Mouse (Mus musculus) WW6 (cell line): ENCODE measurements around the gene Dpf2.

Experiments used
- DNase-seq: peaks from one replicate; pipeline ENCODE4 v3.0.0-alpha.2; 2013; ENCODE audit warnings: low read depth, low spot score

Gene Dpf2

DNA sequence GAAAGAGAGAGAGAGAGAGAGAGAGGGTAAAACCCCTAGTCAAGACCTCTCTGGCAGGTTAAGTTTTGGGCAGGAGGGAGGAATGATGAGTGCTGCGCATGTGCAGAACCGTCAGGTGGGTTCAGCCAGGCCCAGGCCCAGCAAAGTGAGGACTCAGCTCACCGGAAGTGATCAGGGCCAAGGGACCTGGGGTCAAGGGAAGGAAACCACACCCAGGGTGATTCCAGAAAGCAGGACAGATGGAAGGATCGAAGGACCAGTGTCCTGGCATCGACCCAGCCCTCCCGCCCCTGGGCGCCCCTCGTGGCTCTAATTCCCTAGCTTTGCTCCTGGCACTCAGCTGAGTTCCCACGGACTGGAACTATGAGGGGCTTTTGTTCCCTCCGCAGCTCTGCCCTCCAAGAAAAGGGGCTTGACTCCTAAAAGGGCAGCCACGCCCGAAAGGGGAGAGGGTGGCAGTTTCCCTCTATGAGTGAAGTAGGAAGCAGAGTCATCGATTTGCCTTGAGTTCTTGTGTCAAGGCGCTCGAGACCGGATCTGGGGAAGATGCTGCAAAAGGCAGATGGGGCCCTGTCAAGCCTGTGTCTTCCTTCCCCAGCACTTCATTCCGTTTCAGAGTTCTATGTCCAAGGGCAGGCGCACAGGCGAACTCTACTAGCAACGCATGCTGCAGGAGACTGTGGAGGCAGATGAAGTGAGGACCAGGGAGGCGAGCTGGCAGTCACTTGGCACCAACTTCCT, 24.5 kb upstream of the Dpf2 start:
- no peak for DNase-seq

DNA sequence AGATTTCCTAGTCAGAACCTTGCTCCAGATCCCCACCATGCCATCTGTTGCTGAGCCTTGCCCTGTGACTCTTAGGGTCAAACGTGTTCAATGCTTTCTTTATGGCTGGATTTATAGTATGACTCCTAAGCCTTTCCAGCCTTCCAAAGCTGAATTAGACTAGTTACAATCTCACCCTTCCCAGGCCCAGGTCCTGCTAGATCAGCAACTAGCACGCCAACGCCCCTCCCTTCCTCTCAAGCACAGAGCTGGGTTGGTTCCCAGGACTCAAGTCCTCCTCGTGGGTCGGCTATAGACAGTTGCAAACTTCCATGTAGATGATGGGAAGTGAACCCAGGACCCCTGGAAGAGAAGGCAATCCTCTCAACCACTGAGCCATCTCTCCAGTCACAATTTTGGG, 22.9 kb upstream of the Dpf2 start:
- DNase-seq: no peak

GRCm38 (mm10) chr19:5935266-5935665, 22.5 kb upstream of the Dpf2 start:
- no peak for DNase-seq

DNA sequence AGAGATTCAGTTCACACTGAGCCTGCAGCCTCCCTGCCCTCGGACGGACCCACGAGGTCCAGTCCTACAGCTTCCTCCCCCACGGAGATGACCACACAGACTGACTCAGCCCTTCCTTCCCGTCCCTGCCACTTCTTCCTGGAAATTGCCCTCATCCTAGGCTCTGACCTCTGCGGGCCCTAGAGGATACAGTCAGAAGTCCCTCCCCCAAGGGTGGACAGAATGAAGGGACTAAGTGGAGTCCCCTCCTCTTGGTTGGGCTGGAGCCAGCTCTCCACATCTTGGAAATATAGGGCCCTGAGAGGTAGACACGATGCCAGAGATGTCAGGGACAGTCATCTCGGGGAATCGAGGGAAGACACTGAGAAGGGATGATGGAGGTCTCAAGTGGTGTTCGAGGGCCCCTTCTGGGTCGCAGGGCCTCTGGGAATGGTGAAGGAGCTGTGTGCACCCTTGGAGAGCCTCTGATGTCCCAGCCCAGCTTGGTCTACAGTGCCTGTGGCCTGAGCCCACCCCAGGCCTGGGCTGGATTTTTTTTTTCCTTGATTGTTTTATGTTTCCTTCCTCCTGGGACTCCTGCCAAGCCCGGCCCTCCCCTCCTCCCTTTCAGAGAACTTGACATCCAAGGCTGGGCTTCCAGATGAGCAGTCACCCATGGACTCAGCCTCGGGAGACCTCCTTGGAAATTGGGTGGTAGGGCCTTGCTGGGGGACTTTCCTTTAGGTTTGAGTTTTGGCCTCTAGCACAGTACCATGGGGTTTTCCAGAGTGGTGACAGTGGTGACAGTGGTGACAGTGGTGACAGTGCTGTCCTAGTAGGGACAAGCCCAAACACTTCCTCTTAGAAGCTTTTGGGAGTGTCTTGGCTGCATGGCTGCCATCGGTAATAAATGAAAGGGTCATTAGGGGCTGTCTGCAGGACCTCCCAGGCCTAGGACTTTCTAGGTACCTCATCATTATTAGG, 17.1 kb upstream of the Dpf2 start:
- no peak for DNase-seq

- DNase-seq: no peak
Observed at GRCm38 (mm10) chr19:5928546-5928945, 15.7 kb upstream of the Dpf2 start.

- DNase-seq: no peak
Observed at GRCm38 (mm10) chr19:5928104-5928503, 15.3 kb upstream of the Dpf2 start.

DNA sequence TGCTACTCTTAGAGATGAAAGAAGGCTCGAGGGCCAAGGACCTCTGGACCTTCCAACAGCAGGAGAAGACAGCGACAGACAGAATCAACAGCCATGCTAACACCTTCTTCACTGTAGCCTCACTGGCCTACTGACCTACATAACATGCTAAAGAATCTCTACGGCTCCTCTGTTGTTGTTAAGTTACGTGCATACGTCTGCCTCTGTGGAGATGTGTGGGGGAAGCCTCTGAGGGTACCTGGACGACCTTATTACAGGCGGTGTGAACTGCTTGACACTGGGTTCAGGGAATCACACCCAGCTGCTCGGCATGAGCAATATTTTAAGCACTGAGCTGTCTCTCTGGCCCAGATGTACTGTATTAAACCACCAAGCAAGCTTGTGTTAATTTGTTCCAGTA, 14.7 kb upstream of the Dpf2 start:
- DNase-seq: no peak

DNA sequence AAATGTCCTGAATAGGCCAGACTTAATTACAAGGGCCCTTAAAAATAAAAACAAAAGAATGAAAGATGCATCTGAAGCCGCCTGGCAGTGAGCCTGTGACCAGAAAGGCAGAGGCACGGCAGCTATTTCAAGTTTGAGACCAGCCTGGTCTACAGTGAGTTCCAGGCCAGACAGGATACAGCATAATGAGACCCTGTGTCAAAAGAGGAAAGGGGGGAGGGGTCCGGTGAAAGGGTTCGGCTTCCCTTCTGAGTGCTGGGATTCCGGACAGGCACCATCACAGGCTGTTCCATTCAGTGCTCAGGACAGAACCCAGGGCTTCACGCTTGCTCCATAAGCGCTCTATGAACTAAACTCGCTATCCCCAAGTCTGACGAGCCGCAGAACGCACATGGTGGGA, 14.2 kb upstream of the Dpf2 start:
- DNase-seq: no peak

DNA sequence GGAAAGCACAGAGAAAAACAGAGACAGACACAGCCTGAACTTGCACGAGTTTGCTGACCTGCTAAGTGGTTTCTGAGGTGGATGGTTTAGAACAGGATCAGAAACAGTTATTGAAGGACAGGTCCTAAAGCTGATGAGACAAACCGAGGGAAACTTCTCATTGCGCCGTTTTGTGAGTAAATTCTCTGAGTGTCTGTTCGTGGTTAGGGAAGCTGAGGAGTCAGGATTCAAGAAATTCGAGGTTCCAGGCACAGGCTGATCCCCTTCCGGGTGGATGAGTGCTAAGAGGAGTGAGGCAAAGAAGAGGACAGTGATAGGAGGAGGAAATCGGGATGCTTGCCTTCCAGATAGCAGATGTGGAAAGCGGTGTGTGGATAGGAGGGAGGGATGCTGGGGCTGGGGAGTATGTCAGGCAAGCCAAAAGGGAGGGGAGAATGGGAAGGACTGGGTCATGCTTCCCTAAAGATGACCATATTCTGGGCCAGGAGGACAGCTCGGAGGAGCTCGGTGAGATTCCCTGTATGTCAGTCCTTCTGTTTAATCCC, 12.6 kb upstream of the Dpf2 start:
- DNase-seq: no peak

GRCm38 (mm10) chr19:5924713-5925093, 11.9 kb upstream of the Dpf2 start, which contains the start of gene Cdc42ep2:
Cdc42ep2 (minus strand) TSS chr19:5924816.
- peak; percentile 87 for DNase-seq

DNA sequence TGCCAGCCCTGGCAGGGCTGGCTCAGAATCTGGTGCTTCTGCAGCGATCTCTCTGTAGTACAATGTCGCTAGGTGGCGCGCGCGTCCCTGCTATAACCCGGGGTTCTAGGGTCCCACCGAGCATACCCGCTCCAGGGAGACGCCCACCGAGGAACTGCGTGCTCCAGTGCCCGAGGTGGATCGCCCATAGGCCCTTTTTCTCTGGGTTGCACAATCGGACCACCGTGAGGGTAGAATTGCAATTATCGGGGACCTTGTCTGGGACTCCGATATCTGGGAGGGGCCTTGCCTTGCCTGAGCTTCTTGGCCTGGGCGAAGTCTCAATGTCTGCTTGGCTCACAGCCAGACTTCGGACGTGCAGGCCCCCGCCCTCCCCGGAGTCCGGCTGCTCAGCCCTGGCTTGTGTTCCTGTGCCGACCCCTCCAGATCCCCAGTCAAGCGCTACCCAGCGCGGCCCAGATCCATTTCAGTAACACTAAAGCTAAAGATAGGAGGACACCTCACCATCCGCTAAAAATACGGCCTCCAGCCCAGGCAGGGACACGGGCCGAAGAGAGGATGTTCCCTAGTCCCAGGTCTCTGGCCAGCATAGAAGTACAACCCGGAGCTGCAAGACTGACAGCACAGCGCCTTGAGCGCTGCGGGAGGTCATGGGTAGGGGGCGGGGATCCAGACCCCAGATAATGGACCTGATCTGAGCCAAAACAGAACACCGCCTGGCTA, 11.3 kb upstream of the Dpf2 start:
- DNase-seq: peak; percentile 78

- no peak for DNase-seq
Observed at GRCm38 (mm10) chr19:5922963-5923362, 10.2 kb upstream of the Dpf2 start.

DNA sequence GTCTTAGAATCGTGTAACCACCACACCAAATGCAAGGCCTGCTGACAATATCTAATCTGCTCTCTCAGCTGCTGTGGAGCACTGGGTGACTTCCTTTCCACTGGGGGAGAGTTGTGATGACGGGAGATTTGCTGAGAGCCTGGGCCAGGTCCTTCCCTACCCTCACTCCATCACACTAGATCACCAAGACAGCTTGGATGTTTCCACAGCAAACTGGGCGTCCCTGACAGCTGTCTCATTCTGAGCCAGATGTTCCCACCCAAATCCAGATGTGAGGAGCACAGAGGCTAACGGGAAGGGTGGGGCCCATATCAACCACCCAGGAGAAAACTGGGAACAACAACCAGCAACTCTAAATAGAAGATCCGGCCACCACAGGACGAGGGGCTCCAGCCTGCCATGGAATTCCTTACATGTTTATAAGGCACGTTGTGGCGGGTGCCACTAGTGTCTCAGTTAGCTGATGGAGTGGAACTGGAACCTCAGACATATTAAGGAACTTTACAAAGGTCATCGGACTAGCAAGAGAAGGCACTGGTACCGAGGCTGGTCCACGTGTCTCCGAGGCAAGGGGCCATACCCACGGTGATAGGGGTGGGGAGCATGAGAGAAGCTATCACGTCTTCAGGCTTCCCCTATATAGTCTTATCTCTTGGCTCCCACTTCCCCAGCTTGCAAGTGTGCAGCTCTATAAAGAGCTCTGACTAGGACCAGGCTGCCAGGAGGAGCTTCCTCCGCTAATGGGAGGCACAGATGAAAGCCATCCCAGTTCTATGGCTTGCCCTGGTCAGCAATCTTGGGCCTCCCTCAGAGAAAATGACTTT, 9.5 kb upstream of the Dpf2 start:
- no peak for DNase-seq

- no peak for DNase-seq
Observed at GRCm38 (mm10) chr19:5921715-5922114, 8.9 kb upstream of the Dpf2 start.

DNA sequence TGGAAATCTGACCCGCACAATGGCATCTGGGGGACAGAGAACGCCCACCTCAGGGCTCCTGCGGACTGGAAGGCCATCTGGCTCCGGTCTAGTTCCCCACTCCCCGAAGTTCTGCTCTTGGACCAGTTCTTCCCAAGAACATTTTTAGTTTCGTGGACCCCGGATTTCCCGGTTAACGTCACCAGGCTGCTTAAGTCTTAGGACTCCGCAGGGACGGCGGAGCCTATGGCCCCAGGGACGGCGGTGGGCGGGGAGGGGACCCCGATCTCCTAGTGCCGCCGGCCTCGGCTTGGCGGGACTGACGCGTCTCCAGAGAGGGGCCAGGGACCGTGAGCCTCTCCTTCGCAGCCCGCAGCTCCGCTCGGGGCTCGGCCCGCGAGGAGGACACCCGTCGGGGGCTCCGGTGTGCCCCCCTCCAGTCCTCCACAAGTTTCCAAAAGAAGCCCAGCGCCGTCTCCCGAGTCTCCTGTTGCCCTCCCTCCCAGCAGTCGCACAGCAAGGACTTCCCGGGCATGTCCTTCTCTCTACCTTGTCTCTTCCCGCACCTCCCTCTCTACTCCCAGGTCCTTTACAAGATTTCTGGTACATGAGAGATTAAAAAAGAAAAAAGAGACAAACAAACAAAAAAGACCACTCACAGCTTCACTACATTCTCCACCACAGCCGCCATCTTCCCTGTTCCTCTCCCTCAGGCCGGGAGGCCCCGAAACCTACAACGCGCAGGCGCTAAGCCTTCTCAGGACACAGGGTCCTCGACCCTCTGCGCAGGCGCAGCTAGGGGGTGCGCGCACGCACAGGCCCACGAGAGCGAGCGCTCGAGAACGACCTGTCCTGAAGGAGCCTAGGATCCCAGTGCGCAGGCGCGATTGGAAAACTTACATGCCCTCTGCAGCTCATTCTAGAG, 455 bp downstream of the Dpf2 start:
- DNase-seq: peak; percentile 98

DNA sequence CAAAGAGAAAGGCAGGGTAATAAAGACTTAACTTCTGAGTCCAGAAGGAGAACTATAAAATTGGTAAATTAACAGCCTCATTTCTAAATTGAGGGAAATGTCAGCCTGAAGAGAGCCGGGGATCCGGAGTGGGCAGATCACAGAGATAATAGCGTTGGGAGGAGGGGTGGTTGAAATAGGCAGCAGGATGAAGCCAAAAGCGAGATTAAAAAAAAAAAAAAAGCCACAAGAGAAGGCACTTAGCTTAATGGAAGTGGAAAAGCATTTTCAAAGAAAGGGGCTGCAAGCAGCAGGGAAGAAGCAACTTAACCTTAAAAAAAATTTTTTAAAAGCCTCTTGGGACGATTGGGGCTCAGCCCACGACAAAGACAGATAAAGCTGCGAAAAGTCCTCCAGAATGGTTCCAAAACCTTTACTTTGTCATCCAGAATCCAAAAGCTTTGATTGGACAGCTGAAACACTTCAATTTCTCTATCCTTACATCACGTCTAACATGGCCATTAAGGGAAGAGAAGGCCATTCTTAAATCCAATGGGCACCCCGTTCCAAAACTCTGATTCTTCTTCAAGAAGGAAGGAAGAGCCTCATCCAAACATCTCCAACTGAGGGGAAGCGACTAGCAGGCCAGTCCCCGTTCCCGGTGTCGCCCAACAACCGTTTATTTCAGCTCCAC, 1.2 kb downstream of the Dpf2 start:
- DNase-seq: no peak

DNA sequence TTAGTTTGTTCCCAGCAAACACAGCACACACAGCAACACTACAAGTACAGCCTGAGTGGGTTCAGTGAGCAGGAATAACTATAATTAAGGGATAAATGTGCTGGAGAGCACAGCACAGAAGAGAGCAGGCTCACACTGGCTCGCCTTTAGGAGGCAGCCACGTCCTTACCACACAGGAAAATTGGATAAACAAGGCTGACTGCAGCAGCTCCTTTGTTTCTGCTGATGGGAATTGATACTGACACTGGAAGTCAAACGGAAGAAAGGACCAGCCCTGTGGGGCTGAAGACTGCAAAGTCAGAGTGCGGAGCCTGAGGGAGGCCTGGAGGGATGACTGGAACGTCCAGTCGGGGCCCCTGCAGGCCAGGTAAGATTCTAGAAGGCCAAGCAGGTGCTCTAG, 2.6 kb downstream of the Dpf2 start:
- no peak for DNase-seq

- no peak for DNase-seq
Observed at GRCm38 (mm10) chr19:5907275-5907674, 5.5 kb downstream of the Dpf2 start.

DNA sequence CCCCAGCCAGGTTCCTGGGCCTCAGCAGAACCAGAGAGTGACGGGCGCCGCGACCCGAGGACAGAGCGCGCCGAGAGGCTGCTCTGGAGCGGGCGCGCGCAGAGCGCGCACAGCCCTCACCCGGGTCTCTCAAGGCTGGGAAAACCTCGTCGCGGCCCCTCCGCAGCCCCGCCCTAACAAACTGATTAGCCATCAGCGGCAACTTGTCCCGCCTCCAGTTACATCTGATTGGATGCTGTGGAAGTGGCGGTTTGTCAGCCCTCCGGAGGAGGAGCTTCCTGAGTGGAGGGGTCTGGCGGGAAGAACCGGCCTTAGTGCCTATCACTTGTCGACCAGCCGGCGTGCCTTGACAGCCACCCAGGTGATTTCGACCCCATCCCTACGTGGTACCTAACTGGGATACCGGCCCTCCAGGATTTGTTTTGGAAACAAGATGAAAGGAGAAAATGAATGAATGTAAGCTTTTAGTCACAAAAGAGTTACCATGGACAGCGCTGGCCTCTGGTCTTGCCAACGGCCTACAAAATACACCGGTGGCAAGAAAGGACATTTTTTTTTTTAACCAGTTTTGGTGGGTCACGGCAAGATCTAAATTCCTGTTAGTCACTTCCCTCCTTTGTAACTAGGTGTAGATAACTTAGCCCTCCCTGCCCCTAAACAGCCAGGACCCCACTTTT, 18.7 kb downstream of the Dpf2 start, which contains the start of gene Tigd3:
TSS of gene Tigd3 (minus strand) at position 148 of the 677 bp plus-strand sequence.
- peak; percentile 85 for DNase-seq
